Mouse (Mus musculus) urinary bladder, adult 2 months (tissue): ENCODE measurements around the gene Nfkbib. TPM values are rescaled to one million over a fixed set of nuclear protein-coding genes. Genes with fewer than 3 reads are reported as not detected.

ENCODE experiments used
- DNase-seq: peaks from one replicate; pipeline ENCODE4 v3.0.0; 2022; ENCODE audit warnings: low spot score
- polyA plus RNA-seq: library from polyadenylated mRNA; depleted of rRNA; stranded (reverse); fragments of >200 nt; gene quantifications from 2 replicates; pipeline ENCODE4 v1.2.3, GENCODE M21; 2012

Gene Nfkbib
- polyA plus RNA-seq, 1 experiment: 16.4 TPM

DNA sequence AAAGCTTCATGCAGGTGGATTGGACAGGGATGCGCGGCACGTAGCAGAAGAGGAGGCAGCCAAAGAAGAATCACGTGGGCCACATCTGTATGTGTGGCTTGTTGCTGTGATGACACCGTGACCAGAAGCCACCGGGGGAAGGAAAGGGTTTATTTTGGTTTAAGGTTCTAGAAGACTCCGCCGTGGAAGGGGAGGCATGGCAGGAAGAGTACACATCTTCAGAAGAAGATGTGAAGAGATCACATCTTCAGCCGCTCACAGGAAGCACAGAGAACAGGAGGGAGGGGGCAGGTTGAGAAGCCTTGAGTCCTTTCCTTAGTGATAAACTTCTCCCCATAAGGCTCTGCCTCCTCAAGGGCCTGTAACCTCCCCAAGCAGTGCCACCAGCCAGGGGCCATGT, 32.7 kb upstream of the Nfkbib start:
- no peak for DNase-seq

GRCm38 (mm10) chr7:28796562-28796975, 29.3 kb upstream of the Nfkbib start:
- DNase-seq: peak; percentile 80

DNA sequence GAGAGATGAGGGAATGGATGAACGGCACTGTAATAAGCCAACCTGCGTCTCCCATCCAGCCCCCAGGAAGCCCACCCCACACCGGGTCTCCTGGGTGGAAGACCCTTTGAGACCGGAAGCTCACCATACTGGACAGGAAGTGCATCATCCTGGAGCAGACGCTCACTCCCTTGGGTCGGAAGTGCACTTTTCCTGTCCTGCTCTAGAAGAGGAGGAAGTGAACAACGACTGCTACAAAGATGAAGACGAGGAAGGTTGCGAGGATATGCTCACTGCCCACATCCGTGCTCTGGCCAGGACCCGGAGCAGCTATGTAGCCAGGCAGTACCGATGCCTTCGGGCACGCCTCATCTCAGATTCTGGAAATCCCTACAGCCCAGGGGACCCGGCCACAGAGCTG, 28.5 kb upstream of the Nfkbib start:
- DNase-seq: no peak

DNA sequence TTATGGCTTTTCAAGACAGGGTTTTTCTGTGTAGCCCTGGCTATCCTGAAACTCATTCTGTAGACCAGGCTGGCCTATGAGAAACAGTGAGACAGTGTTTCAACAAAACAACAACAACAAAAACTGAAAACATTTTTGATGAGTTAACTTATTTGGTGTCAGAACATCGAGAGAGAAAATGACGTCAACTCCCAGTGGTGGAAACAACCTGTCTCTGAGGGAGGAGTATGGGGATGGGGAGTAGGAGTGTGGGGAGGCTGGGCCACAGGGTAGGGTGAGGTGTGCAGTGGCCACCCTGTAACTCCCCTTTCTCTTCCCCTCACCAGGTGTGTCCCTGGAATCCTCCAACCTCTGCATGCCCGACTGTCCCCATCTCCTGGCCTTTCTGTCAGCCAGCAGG, 27.2 kb upstream of the Nfkbib start:
- DNase-seq: no peak

GRCm38 (mm10) chr7:28793834-28794233, 26.5 kb upstream of the Nfkbib start:
- no peak for DNase-seq

GRCm38 (mm10) chr7:28792391-28793185, 25.3 kb upstream of the Nfkbib start:
- no peak for DNase-seq

GRCm38 (mm10) chr7:28791706-28792105, 24.4 kb upstream of the Nfkbib start:
- no peak for DNase-seq

DNA sequence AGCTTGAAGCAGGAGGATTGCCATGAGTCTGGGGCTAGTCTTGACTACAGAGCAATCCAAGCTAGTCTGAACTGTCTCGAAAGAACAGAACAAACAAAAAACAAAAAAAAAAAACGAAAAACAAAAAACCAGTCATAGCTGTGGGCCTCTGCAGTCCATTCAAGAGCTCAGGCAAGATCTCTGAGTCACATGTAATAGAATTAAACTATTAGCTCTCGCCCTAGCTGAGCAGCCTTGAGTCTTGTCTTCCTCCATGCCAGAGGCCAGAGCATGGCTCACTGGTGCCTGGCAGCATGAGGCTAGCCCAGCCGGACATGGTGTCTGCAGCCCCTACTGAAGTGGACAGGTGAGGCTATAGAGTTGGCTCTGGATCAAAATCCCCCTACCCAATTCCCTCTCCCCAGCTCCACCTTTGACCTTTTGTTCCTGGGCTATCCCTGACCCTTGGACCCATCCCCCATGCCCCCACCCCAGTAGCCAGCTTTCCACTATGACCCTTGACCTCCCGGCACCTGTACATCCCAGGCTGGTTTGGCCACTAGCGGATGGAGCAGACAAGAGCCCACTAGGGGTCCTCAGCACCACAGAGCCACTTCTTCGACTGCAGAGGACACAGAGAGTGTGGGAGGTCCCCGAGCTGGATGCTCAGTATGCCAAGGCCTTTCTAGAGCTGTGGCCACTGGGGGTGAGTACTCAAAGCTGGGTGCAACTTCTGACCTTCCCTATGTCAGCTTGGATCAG, 22.9 kb upstream of the Nfkbib start:
- no peak for DNase-seq

DNA sequence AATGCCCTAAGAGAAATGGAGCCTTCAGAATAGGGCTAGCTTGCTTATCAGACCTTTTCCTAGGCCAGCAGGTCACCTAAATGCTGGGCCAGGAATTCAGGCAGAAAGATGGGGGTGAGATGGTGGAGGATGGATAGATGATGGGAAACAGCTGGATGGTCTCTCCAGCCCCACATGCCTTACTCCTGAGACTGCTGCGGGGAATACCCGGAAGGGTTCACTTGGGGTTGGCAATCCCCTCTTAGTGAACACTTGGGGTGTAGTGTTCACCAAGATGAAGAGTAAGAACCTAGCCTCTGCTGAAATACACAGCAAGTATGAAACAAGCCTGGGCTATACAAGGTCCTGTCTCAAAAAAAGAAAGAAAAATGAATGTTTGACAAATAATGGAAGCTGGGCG, 21.9 kb upstream of the Nfkbib start:
- DNase-seq: no peak

- no peak for DNase-seq
Observed at GRCm38 (mm10) chr7:28788307-28789195, 21.2 kb upstream of the Nfkbib start, which contains the start of gene Rinl. Rinl (plus strand) TSS chr7:28788969.

GRCm38 (mm10) chr7:28787884-28788283, 20.6 kb upstream of the Nfkbib start:
- DNase-seq: no peak

- DNase-seq: no peak
Observed at GRCm38 (mm10) chr7:28785161-28785560, 17.8 kb upstream of the Nfkbib start.

GRCm38 (mm10) chr7:28781261-28781663, 13.9 kb upstream of the Nfkbib start:
- DNase-seq: no peak

- DNase-seq: no peak
Observed at GRCm38 (mm10) chr7:28780857-28781256, 13.5 kb upstream of the Nfkbib start.

DNA sequence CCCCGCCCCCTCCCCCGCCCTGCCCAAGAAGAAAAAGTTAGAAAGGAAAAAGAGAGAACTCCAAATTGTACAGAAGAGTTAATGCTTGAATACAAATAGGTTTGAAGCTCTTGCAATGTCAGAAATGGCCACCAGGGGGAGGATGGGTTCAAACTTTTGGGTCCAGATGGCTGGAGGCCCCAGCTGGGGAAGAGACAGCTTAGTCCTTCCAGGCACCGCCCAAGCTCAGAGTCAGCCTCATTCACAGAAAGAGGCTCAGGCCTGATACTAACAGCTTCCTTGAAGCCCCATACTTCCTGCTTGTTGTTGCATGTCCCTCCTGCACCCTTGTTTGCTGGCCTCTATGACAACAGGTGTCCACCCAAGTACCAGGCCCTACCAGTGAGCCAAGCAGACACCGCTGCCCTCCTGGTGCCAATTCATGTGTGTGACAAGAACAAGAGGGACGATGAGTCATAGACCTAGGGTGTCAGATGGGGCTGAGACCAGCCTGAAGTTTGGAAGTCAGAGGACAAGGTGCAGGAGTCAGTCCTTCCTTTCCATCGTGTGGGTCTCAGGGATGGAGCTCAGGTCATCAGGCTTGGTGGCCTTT, 12.9 kb upstream of the Nfkbib start:
- DNase-seq: peak; percentile 69

DNA sequence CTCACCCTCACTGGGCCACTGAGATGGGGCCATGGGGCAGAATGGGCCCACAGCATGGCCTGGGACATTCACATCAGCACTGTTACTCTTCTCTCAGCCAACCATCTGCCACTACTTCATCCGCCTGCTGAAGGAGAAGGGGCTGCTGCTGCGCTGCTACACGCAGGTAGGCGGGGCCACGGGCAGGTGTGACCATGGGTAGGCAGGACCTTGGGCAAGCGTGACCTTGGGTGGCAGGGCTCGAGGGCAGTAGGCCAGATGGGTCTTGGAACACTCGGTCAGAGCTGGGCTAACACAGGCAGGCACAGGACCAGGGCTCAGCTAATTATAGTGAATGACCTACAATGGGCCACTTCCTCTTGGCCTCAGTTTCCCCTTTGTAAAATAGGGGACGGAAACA, 11.5 kb upstream of the Nfkbib start:
- DNase-seq: no peak

DNA sequence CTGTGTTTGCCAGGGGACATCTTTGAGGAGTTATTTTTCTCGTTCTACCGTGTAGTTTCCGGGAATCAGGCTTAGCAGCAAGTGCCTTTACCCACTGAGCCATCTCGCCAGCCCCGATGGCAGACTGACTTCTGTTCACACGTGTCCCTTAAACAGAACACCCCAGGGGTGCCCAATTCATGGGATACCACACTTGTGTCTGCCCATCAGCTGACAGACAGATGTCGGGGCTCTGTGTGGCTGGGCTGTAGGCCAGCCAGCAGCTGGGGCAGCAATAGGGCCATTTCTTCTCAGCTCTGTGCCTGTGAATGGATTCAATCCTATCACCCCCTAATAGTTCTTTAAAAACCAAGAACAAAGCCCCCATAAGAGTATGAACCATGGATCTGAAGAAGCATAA, 7.8 kb upstream of the Nfkbib start:
- no peak for DNase-seq

DNA sequence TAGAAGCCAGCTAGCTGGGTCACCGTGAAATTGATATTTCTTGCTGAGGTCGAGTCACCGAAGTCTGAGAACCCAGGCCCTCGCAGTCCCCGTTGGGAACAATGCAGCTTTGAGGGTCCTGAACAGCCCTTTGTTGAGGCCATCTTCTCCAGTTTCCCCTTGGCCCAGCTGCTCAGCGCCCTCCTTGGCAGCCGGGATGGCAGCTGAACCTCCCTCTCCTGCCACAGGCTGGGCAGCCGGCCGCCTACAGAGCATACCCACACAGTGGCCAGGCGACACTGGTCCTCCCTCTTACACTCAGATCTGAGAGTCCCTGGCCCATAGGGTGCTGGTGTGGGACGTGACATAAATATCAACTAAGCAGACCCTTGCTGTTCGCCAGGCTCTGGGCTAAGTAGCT, 6.9 kb upstream of the Nfkbib start:
- DNase-seq: no peak

GRCm38 (mm10) chr7:28773163-28773562, 5.9 kb upstream of the Nfkbib start:
- no peak for DNase-seq

DNA sequence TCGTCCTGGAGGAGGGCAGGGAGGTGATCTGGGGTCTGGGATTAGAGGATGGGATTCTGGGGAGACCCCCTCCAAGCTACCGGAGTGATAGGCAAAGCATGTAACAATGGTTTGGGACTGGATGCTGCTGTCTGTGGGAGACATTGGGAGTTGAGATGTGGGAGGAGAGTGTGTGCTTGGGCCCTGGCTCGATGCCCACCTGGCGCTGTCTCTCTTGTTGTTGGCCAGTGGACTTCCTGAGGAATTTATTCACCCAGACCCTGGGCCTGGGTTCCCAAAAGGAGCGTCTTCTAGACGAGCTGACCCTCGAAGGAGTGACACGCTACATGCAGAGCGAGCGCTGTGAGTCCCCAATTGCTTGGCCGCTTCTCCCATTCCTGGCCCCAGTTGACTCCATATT, 4.6 kb upstream of the Nfkbib start:
- no peak for DNase-seq

DNA sequence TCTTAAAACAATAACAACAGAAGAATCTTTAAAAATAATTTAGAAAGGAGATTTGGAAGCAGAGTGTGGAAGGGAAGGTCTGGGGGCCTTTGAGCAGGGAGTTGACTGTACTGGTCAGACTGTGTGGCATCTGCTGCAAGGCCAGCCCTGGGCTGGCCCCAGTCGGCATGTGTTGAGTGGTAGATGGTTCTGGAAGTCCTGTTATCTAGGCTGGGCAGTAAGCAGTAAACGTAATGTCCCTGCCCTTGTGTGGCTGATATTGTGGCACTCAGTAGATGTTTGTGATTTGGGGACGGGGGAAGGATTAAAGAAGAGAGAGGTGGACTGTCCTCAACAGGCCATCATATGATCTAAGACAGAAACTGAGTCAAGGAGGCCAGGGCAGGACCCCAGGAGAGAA, 3.0 kb upstream of the Nfkbib start:
- DNase-seq: no peak

GRCm38 (mm10) chr7:28769414-28769958, 2.2 kb upstream of the Nfkbib start:
- no peak for DNase-seq
